Mouse (Mus musculus) CD8-positive naive resting alpha-beta T cell, adult 2 months (primary cell): Measurements from ENCODE around the gene Polr2l.

ENCODE experiments used
- DNase-seq, 2 experiments: peaks; one replicate each; pipeline ENCODE4 v3.0.0; 2022; ENCODE audit warnings: low read depth in 2 of 2, low spot score in 2 of 2

The Polr2l gene

GRCm38 (mm10) chr7:141484186-141485120 lies 9.5 kb upstream of the Polr2l start:
- DNase-seq = no peak

- DNase-seq = no peak
These were observed 8.3 kb upstream of the Polr2l start for GRCm38 (mm10) chr7:141483114-141483653.

GRCm38 (mm10) chr7:141482531-141483024 lies 7.6 kb upstream of the Polr2l start:
- DNase-seq = no peak

GRCm38 (mm10) chr7:141481498-141482401 lies 6.8 kb upstream of the Polr2l start:
- no peak for DNase-seq

GRCm38 (mm10) chr7:141480842-141481497 lies 6.0 kb upstream of the Polr2l start:
- peak; percentile 63 to 71 for DNase-seq

- no peak for DNase-seq
These were observed 3.4 kb upstream of the Polr2l start for GRCm38 (mm10) chr7:141478270-141478748.

- DNase-seq = no peak
These were observed 2.8 kb upstream of the Polr2l start for GRCm38 (mm10) chr7:141477578-141478269.

- no peak for DNase-seq
These were observed 2.0 kb upstream of the Polr2l start for GRCm38 (mm10) chr7:141476981-141477370.

GRCm38 (mm10) chr7:141476226-141476980 lies 1.5 kb upstream of the Polr2l start:
- no peak for DNase-seq

- no peak for DNase-seq
These were observed 850 bp upstream of the Polr2l start for GRCm38 (mm10) chr7:141475805-141476158.

- DNase-seq = no peak
These were observed 772 bp downstream of the Polr2l start for GRCm38 (mm10) chr7:141474160-141474559.

- no peak for DNase-seq
These were observed 2.2 kb downstream of the Polr2l start for GRCm38 (mm10) chr7:141472763-141473162.

GRCm38 (mm10) chr7:141472226-141472625 lies 2.7 kb downstream of the Polr2l start:
- DNase-seq = no peak

GRCm38 (mm10) chr7:141471236-141471635 lies 3.7 kb downstream of the Polr2l start:
- DNase-seq = no peak

GRCm38 (mm10) chr7:141470637-141470944 lies 4.3 kb downstream of the Polr2l start:
- no peak for DNase-seq

GRCm38 (mm10) chr7:141469901-141470636 lies 4.9 kb downstream of the Polr2l start:
- no peak for DNase-seq

GRCm38 (mm10) chr7:141469352-141469751 lies 5.6 kb downstream of the Polr2l start:
- no peak for DNase-seq

GRCm38 (mm10) chr7:141468522-141469211 lies 6.3 kb downstream of the Polr2l start:
- no peak for DNase-seq
